Mouse (Mus musculus) CH12.LX (cell line): ENCODE measurements at regions not wholly inside any gene's neighbourhood (a gene's known extent, or its start where the extent isn't known, plus 50 kb on each side); places are given as distances from the start of the nearest gene placed in this dataset.

ENCODE experiments used
- CTCF ChIP-seq, 2 experiments: IDR thresholded peaks in 1 of 2; conservative IDR thresholded peaks in 1 of 2; 2 replicates each; pipeline ENCODE4 v1.5.1; 2011 to 2012; ENCODE audit warnings: low read depth in 2 of 2, low read length in 2 of 2, improper control_type of control experiment in 1 of 2, inconsistent platforms in 1 of 2, mild to moderate bottlenecking in 1 of 2, moderate library complexity in 1 of 2
- MAX ChIP-seq: IDR thresholded peaks from 2 replicates; pipeline ENCODE4 v1.6.1; 2011; ENCODE audit warnings: low read length, improper control_type of control experiment
- MEF2A ChIP-seq: IDR thresholded peaks from 2 replicates; pipeline ENCODE4 v1.6.1; 2014; ENCODE audit warnings: low read depth, mild to moderate bottlenecking, inconsistent platforms, low read length, improper control_type of control experiment, borderline replicate concordance
- MYC ChIP-seq: IDR thresholded peaks from 2 replicates; pipeline ENCODE4 v1.6.1; 2011; ENCODE audit warnings: low read depth, mild to moderate bottlenecking, improper control_type of control experiment, low read length
- NRF1 ChIP-seq: IDR thresholded peaks from 2 replicates; pipeline ENCODE4 v1.6.1; 2014; ENCODE audit warnings: low read depth, mild to moderate bottlenecking, inconsistent platforms, low read length, improper control_type of control experiment, moderate library complexity
- POLR2A ChIP-seq: IDR thresholded peaks from 2 replicates; pipeline ENCODE4 v1.6.1; 2011; ENCODE audit warnings: low read depth, mild to moderate bottlenecking, improper control_type of control experiment, low read length
- POLR2AphosphoS2 ChIP-seq: IDR thresholded peaks from 2 replicates; pipeline ENCODE4 v1.6.1; 2011; ENCODE audit warnings: low read depth, low read length, improper control_type of control experiment
- USF1 ChIP-seq: IDR thresholded peaks from 2 replicates; pipeline ENCODE4 v1.6.1; 2014; ENCODE audit warnings: low read depth, mild to moderate bottlenecking, inconsistent platforms, low read length, improper control_type of control experiment

DNA sequence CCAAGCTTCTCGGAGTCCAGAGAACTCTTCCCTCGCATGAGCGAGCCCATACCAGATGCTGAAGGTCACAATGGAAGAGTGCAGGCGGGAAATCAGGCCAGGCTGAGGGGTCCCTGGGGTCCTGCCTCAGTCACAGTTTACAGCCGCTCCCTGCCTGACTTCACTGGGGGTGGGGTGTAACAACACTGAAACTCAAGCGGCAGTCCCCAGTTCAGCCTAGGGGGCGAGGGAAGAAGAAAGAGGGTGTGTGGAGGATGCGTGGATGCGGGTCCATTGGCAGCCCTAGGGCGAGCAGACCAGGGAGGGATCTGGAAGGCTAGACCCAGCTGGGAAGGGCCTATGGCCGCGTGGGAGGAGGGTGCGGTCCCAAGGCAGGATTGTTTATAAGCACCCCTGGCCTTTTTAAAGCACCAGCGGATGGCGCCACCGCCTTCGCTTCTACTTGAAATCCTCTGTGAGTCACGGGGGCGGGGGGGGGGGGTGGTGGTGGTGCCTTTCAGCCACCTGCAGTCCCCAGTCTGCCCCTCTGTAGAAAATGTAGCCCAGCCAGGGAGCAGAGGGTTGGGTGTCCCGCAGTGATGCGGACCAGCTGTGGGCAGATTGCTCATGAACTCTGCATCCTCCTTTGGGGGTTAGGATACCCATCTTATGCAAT, 54.5 kb upstream of the Bmp6 start:
- TF ChIP-seq MEF2A (no peak), POLR2A (no peak), CTCF (conservative IDR thresholded peaks at IDR 0.05 in 1 of 2, IDR thresholded peaks at IDR 0.05 in 1 of 2; ENCODE audit: low read depth in 2 of 2, low read length in 2 of 2) (no peak), POLR2AphosphoS2 (no peak), MAX (no peak), USF1 (no peak), NRF1 (no peak), MYC (no peak)
